Mouse (Mus musculus) embryo, embryonic 9.5 days (tissue): ENCODE measurements around the gene Tmem232.
"Not testable (repeated sequence)": the region's sequence is repeated elsewhere in the genome, so short reads cannot be mapped to it uniquely, and the experiment has no call there.

Source experiments
- DNase-seq: peaks from one replicate; pipeline ENCODE4 v3.0.0-alpha.2; 2017; ENCODE audit errors: extremely low spot score

Tmem232 gene

GRCm38 (mm10) chr17:65225347-65225916, 315.1 kb downstream of the Tmem232 start:
- no peak for DNase-seq

GRCm38 (mm10) chr17:65221687-65222086, 318.9 kb downstream of the Tmem232 start:
- not testable (repeated sequence) for DNase-seq
